Mouse (Mus musculus): ENCODE data around the gene Ift172.

DNA sequence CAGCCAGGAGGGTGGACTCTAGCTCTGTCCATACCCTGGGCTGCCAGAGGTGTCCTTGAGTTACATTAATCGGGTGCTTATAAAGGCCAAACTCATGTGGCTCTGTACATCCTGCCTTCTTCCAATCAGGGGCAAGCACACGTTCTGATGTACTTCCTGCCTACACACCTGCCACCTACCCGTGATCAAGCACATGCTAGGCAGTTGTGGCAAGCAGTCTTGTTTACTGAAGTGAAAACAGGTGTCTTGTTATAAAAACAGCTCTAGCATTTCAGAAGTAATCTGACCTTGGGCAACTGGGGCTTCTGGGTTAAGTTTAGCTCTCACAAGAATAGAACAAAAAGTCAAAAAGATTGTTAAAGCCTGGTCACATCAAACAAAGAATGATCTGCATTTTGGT lies 33.2 kb upstream of the Ift172 start:
- TF ChIP-seq POLR2A (IDR thresholded peaks at IDR 0.05; ENCODE audit: insufficient read depth, low read depth, low read length) (no peak), CTCF (IDR thresholded peaks at IDR 0.05; ENCODE audit: insufficient read depth, low read depth, low read length) (no peak)

Data from olfactory bulb, adult 2 months (tissue).